Mouse (Mus musculus): ENCODE results near the gene Zfpl1.

GRCm38 (mm10) chr19:6094119-6094518, 9.4 kb upstream of the Zfpl1 start, which contains the start of gene AC131692.1:
- TF ChIP-seq FLI1 (IDR thresholded peaks at IDR 0.05; ENCODE audit: low read length) (no peak), GATA1 (IDR thresholded peaks at IDR 0.05; ENCODE audit: borderline replicate concordance, low read length) (no peak)
